In the genomic region with DNA sequence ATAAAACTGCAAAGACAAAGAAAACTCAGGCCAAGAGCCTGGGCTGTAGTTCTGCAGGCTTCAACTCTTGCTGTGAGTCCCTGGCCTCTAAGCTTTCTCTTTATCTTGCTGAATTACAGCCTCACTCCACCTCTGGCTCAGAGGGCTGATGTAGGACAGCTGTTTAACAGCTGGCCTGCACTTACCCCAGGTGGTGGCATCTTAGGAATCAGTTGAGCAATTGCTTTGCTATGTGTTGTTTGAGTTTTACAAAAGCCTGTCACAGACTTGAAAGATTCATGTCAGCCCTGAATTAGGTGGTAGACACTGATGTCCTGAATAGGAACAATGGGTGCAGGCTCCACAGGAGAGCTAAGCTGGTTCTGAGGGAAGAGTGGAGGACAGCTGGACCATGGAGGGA, we compare ENCODE assay signal across 13 mouse cellular contexts. TPM values are rescaled to one million over a fixed set of nuclear protein-coding genes. Genes with fewer than 3 reads are reported as not detected.
DNase-seq lines count a peak whose midpoint lies in the region; ATAC-seq and TF ChIP-seq lines count a peak whose summit lies in the region.
"Had no signal": no experiment of that assay in that cellular context is flagged by ENCODE, and none has a peak within 500 bp of the region (broad histone marks: within the 10 kb centered on the region; RNA-seq: fewer than 3 reads in every experiment).

No protein-coding gene starts in this region.

- H3K4me2 ChIP-seq in heart, embryonic 15.5 days, result no peak overlapping the region
- H3K4me2 ChIP-seq in lung, embryonic 14.5 days, result no peak overlapping the region
- H3K4me2 ChIP-seq: midbrain, embryonic 12.5 days had no signal

- ATAC-seq in heart, embryonic 15.5 days (replicated peaks; ENCODE audit: insufficient number of reproducible peaks, insufficient read depth, low FRiP score, low read depth), result no peak
- peak; percentile 96 for ATAC-seq in lung, embryonic 14.5 days (ENCODE audit: insufficient read depth)
- ATAC-seq: forebrain, embryonic 14.5 days had no signal

- peak; percentile 40 for DNase-seq in kidney, adult 11 months
- DNase-seq in kidney, postnatal 25 days, result no peak
- DNase-seq in lung, embryonic 14.5 days, result peak; percentile 92
- peak; percentile 54 to 58 for DNase-seq in thymus, postnatal 10 days (ENCODE audit: low spot score in 2 of 2)
- DNase-seq in left cerebral cortex, adult 9 months (ENCODE audit: low spot score in 2 of 2), result no peak
- DNase-seq in ovary, postnatal 14 days (ENCODE audit: low spot score), result no peak
- DNase-seq in layer of hippocampus, postnatal 25 days (ENCODE audit: extremely low spot score in 1 of 2, low spot score in 1 of 2), result no peak
- DNase-seq: cerebellum, postnatal 14 days; left cerebral cortex, postnatal 4 days had no signal

- no peaks in the 10 kb centered on the region for H3K27me3 ChIP-seq in heart, embryonic 15.5 days
- no peaks in the 10 kb centered on the region for H3K27me3 ChIP-seq in lung, embryonic 14.5 days (ENCODE audit: insufficient read depth, low read length)
- H3K27me3 ChIP-seq: CH12.LX; midbrain, embryonic 12.5 days had no signal

- no peak overlapping the region for H3K9ac ChIP-seq in heart, embryonic 15.5 days
- H3K9ac ChIP-seq in lung, embryonic 14.5 days, result no peak overlapping the region
- H3K9ac ChIP-seq: midbrain, embryonic 12.5 days had no signal

- H3K36me3 ChIP-seq in heart, embryonic 15.5 days, result no peaks in the 10 kb centered on the region
- H3K36me3 ChIP-seq in lung, embryonic 14.5 days (ENCODE audit: insufficient read depth), result no peaks in the 10 kb centered on the region
- H3K36me3 ChIP-seq: midbrain, embryonic 12.5 days had no signal

- no peak for TF ChIP-seq CTCF in lung, embryonic 14.5 days (IDR thresholded peaks at IDR 0.05; ENCODE audit: low read depth)

- peaks cover 13% of the 10 kb centered on the region for H3K4me1 ChIP-seq in heart, embryonic 15.5 days (replicated peaks)
- H3K4me1 ChIP-seq in lung, embryonic 14.5 days (ENCODE audit: insufficient read depth), result peaks cover 13% of the 10 kb centered on the region
- H3K4me1 ChIP-seq: midbrain, embryonic 12.5 days had no signal

- H3K4me3 ChIP-seq in heart, embryonic 15.5 days, result no peak overlapping the region
- H3K4me3 ChIP-seq in lung, embryonic 14.5 days (ENCODE audit: low read depth, low read length), result no peak overlapping the region
- H3K4me3 ChIP-seq: midbrain, embryonic 12.5 days had no signal

- H3K9me3 ChIP-seq in heart, embryonic 15.5 days (replicated peaks), result no peaks in the 10 kb centered on the region
- H3K9me3 ChIP-seq in lung, embryonic 14.5 days (ENCODE audit: low read depth, low read length), result no peaks in the 10 kb centered on the region
- H3K9me3 ChIP-seq: midbrain, embryonic 12.5 days had no signal

- peak overlapping the region; percentile 28 for H3K27ac ChIP-seq in heart, embryonic 15.5 days
- no peak overlapping the region; the same call in 1 of the 2 replicates for H3K27ac ChIP-seq in lung, embryonic 14.5 days (ENCODE audit: low read depth)
- H3K27ac ChIP-seq: midbrain, embryonic 12.5 days had no signal

RNA-seq across cellular contexts. Expression of a gene that starts 53.6 kb away (rescaled TPM):
- polyA plus RNA-seq in heart, embryonic 15.5 days (2015; fragmentation: Nextera tagmentation; extraction: Ambion mirVana), result 35.9 and 36.3 TPM in 2 replicates
- 23.0 and 25.0 TPM in 2 replicates for polyA plus RNA-seq in lung, embryonic 14.5 days (2014; fragmentation: Nextera tagmentation; extraction: Ambion mirVana)
- total RNA-seq in layer of hippocampus, postnatal 25 days (2021), result 10 to 100 TPM; 29.9 to 33.2 TPM

Comparison
In these comparisons a context has a peak if more than half of its experiments do, and no peak if none do; other contexts are left out.
1. DNase-seq: peak in kidney, adult 11 months (single experiment), lung, embryonic 14.5 days (single experiment) and thymus, postnatal 10 days (2 of 2); none in kidney, postnatal 25 days (0 of 2), left cerebral cortex, adult 9 months (0 of 2), ovary, postnatal 14 days (single experiment) and layer of hippocampus, postnatal 25 days (0 of 2).